Mouse (Mus musculus) G1E (cell line): ENCODE data around the gene Alg9.

Experiments
- CTCF ChIP-seq: IDR thresholded peaks from 2 replicates; pipeline ENCODE4 v1.5.1; 2012; ENCODE audit warnings: low read depth, low read length, inconsistent platforms, mixed read lengths
- GATA1 ChIP-seq: IDR thresholded peaks from 2 replicates; pipeline ENCODE4 v1.6.1; 2012; ENCODE audit warnings: borderline replicate concordance, low read length, inconsistent platforms, mixed read lengths
- GATA2 ChIP-seq: IDR thresholded peaks from 2 replicates; pipeline ENCODE4 v1.6.1; 2012; ENCODE audit warnings: low read depth, low read length, inconsistent platforms, borderline replicate concordance
- POLR2AphosphoS5 ChIP-seq: IDR thresholded peaks from 2 replicates; pipeline ENCODE4 v1.6.1; 2012; ENCODE audit warnings: low read depth, low read length, inconsistent platforms; ENCODE audit not compliant: insufficient replicate concordance
- TAL1 ChIP-seq: conservative IDR thresholded peaks from 2 replicates; pipeline ENCODE4 v1.6.1; 2012; ENCODE audit warnings: low read depth, low read length, inconsistent platforms, mixed read lengths

DNA sequence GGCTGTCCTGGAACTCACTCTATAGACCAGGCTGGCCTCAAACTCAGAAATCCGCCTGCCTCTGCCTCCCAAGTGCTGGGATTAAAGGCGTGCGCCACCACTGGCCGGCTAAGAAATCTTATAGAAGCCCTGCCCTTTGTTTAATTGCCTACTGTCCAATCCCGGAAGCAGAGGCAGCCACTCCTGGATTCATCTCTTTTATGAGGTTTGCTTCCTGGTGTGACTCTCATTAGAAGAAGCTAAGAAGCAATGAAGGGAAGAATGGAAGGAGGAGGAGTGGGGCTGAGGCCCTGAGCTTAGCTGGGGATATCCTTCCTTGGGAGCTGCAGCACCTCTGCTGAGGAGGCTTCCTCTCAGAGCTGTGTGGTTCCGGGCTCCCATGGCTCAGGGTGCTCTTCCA lies 46.8 kb downstream of the Alg9 start:
- TF ChIP-seq CTCF (no peak), POLR2AphosphoS5 (no peak), GATA1 (no peak), TAL1 (no peak), GATA2 (no peak)
